Mouse (Mus musculus) heart, postnatal 0 days (tissue): ENCODE data around the gene Plekhh2.

ENCODE experiments used
- CTCF ChIP-seq: IDR thresholded peaks from 2 replicates; pipeline ENCODE4 v1.5.1; 2016; ENCODE audit warnings: antibody characterized with exemption, control low read depth, low read depth
- EP300 ChIP-seq: IDR thresholded peaks from 2 replicates; pipeline ENCODE4 v1.6.1; 2016; ENCODE audit warnings: antibody characterized with exemption, low read depth

DNA sequence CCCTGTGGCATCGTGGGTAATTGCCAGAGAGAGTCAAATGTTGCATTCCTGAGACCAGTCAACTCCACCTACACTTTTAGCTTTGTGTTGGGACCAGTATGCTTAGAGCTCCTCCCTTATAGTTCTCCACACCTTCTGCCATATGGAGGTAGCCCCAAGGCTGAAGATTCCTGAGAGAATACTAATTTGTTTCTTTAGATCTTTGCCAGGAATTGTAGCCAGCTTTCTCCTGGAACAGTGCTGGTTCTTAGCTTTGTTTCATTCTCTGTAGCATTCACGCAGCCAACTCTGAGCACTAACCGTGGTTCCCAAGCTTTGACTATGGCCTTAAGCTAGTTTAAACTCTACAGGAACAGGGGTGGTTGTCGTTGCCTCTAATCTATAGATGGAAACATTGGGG, 17.7 kb downstream of the Plekhh2 start:
- TF ChIP-seq CTCF (no peak), EP300 (no peak)
